Mouse (Mus musculus) adrenal gland, postnatal 4 days (tissue): Measurements from ENCODE around the gene Hddc3. TPM values are rescaled to one million over a fixed set of nuclear protein-coding genes. Genes with fewer than 3 reads are reported as not detected.

Experiments
- DNase-seq, 2 experiments: peaks; one replicate each; pipeline ENCODE4 v3.0.0; 2021 to 2022; ENCODE audit warnings: low spot score in 2 of 2, mixed read lengths in 2 of 2
- total RNA-seq, 2 experiments: library from RNA; stranded (reverse); gene quantifications; 2 replicates each; pipeline ENCODE4 v1.2.3; 2021

Gene Hddc3
- total RNA-seq, 2 experiments from 2014 or later, result 41.8 to 42.4 TPM

- no peak for DNase-seq
These were observed 11.5 kb upstream of the Hddc3 start for GRCm38 (mm10) chr7:80331433-80331832.

GRCm38 (mm10) chr7:80334848-80335247, 8.1 kb upstream of the Hddc3 start:
- no peak for DNase-seq

- DNase-seq, result no peak
These were observed 6.0 kb upstream of the Hddc3 start for GRCm38 (mm10) chr7:80336932-80337331.

- no peak for DNase-seq
These were observed 3.5 kb upstream of the Hddc3 start for GRCm38 (mm10) chr7:80339371-80339770.

- peak; percentile 84 to 97 for DNase-seq
These were observed 2.9 kb upstream of the Hddc3 start for GRCm38 (mm10) chr7:80339793-80340628.

GRCm38 (mm10) chr7:80340793-80341192, 2.1 kb upstream of the Hddc3 start, which contains the start of gene Unc45a:
TSS of gene Unc45a (minus strand) at chr7:80341005.
- DNase-seq, result peak in 1 of 2 experiments; percentile 50

GRCm38 (mm10) chr7:80341793-80342192, 1.1 kb upstream of the Hddc3 start:
- no peak for DNase-seq

- no peak for DNase-seq
These were observed 540 bp downstream of the Hddc3 start for GRCm38 (mm10) chr7:80343270-80344018.

- DNase-seq, result no peak
These were observed 3.3 kb downstream of the Hddc3 start for GRCm38 (mm10) chr7:80346173-80346572.

- no peak for DNase-seq
These were observed 3.9 kb downstream of the Hddc3 start for GRCm38 (mm10) chr7:80346830-80347229.

- DNase-seq, result no peak
These were observed 5.0 kb downstream of the Hddc3 start for GRCm38 (mm10) chr7:80347670-80348586.

GRCm38 (mm10) chr7:80350808-80351207, 7.9 kb downstream of the Hddc3 start:
- DNase-seq, result no peak

GRCm38 (mm10) chr7:80352920-80353319, 10.0 kb downstream of the Hddc3 start:
- DNase-seq, result no peak

- no peak for DNase-seq
These were observed 13.4 kb downstream of the Hddc3 start for GRCm38 (mm10) chr7:80356351-80356750.

- no peak for DNase-seq
These were observed 14.3 kb downstream of the Hddc3 start for GRCm38 (mm10) chr7:80357156-80357555.

- DNase-seq, result no peak
These were observed 15.1 kb downstream of the Hddc3 start for GRCm38 (mm10) chr7:80358039-80358438.

- no peak for DNase-seq
These were observed 17.5 kb downstream of the Hddc3 start for GRCm38 (mm10) chr7:80360435-80360834.

GRCm38 (mm10) chr7:80365759-80366158, 22.9 kb downstream of the Hddc3 start:
- DNase-seq, result no peak

GRCm38 (mm10) chr7:80367232-80367631, 24.3 kb downstream of the Hddc3 start:
- no peak for DNase-seq

GRCm38 (mm10) chr7:80368009-80368408, 25.1 kb downstream of the Hddc3 start:
- DNase-seq, result no peak
